Comparison of ENCODE assay signal across 13 mouse cellular contexts in the genomic region with DNA sequence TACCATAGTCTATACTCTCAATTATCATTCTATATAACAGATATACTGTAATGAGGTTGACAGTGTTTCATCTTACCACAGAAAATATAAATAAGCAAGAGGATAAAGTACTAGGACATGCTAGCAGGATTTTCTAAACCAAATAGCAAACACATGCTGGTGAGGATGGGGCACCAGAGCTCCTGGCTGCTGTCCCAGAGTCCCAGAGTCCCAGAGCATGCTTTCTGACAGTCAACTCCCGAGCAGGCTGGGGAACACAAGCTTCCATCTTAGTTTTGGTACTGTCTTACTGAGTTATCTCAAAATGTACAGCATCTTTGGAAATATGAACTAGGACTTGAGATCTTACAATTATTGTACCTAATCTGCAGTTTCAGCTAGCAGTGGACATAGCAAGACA. TPM values are rescaled to one million over a fixed set of nuclear protein-coding genes. Genes with fewer than 3 reads are reported as not detected.
DNase-seq lines count a peak whose midpoint lies in the region; ATAC-seq and TF ChIP-seq lines count a peak whose summit lies in the region.
"Had no signal": no experiment of that assay in that cellular context is flagged by ENCODE, and none has a peak within 500 bp of the region (broad histone marks: within the 10 kb centered on the region; RNA-seq: fewer than 3 reads in every experiment).

No protein-coding gene starts in this region.

- peak; percentile 49; the same call in 1 of the 2 replicates for ATAC-seq in forebrain, embryonic 15.5 days (replicated peaks)
- no peak for ATAC-seq in embryonic facial prominence, embryonic 14.5 days (ENCODE audit: low read depth)

- no peak for DNase-seq in forebrain, embryonic 10.5 days (ENCODE audit: extremely low spot score, low spot score)
- no peak for DNase-seq in layer of hippocampus, adult 2 months (ENCODE audit: low spot score in 2 of 2)
- DNase-seq in layer of hippocampus, adult 9-11 months: no peak
- peak; percentile 26 for DNase-seq in adrenal gland, postnatal 25 days
- peak; percentile 76 for DNase-seq in embryonic facial prominence, embryonic 14.5 days (ENCODE audit: low spot score)
- no peak for DNase-seq in ovary, postnatal 14 days (ENCODE audit: low spot score)
- no peak for DNase-seq in kidney, adult 9 months
- DNase-seq: kidney, adult 2 months; thymus, postnatal 14 days had no signal

- no peaks in the 10 kb centered on the region for H3K9me3 ChIP-seq in forebrain, embryonic 15.5 days
- H3K9me3 ChIP-seq in forebrain, embryonic 10.5 days: no peaks in the 10 kb centered on the region
- H3K9me3 ChIP-seq in embryonic facial prominence, embryonic 14.5 days (ENCODE audit: control insufficient read depth, low read length): no peaks in the 10 kb centered on the region
- H3K9me3 ChIP-seq: limb, embryonic 12.5 days; megakaryocyte, embryonic 14.5 days had no signal

- H3K27me3 ChIP-seq in forebrain, embryonic 15.5 days: no peaks in the 10 kb centered on the region
- H3K27me3 ChIP-seq in forebrain, embryonic 10.5 days (ENCODE audit: poor library complexity, severe bottlenecking): no peaks in the 10 kb centered on the region
- no peaks in the 10 kb centered on the region for H3K27me3 ChIP-seq in embryonic facial prominence, embryonic 14.5 days (replicated peaks; ENCODE audit: control insufficient read depth, insufficient read depth, low read length)
- H3K27me3 ChIP-seq: CH12.LX; limb, embryonic 12.5 days; megakaryocyte, embryonic 14.5 days had no signal

- no peak overlapping the region for H3K4me2 ChIP-seq in forebrain, embryonic 15.5 days (replicated peaks)
- H3K4me2 ChIP-seq in embryonic facial prominence, embryonic 14.5 days (ENCODE audit: low read depth, low read length): no peak overlapping the region
- H3K4me2 ChIP-seq: limb, embryonic 12.5 days had no signal

- WGBS in forebrain, embryonic 15.5 days: 27% methylated on average over 1 of the region's 1 CpGs
- WGBS in forebrain, embryonic 10.5 days: 86% methylated on average over 1 of the region's 1 CpGs
- 24% methylated on average over 1 of the region's 1 CpGs for WGBS in embryonic facial prominence, embryonic 14.5 days

- no peak overlapping the region for H3K27ac ChIP-seq in forebrain, embryonic 15.5 days (replicated peaks)
- H3K27ac ChIP-seq in forebrain, embryonic 10.5 days: no peak overlapping the region
- peak overlapping the region; percentile 73 for H3K27ac ChIP-seq in layer of hippocampus, adult 2 months
- no peak overlapping the region; the same call in 1 of the 2 replicates for H3K27ac ChIP-seq in embryonic facial prominence, embryonic 14.5 days (replicated peaks; ENCODE audit: low read depth, low read length)
- H3K27ac ChIP-seq: limb, embryonic 12.5 days had no signal

- no peak overlapping the region for H3K4me3 ChIP-seq in forebrain, embryonic 15.5 days
- H3K4me3 ChIP-seq in forebrain, embryonic 10.5 days: no peak overlapping the region
- no peak overlapping the region for H3K4me3 ChIP-seq in layer of hippocampus, adult 2 months
- H3K4me3 ChIP-seq in embryonic facial prominence, embryonic 14.5 days (ENCODE audit: low read depth, low read length): no peak overlapping the region
- H3K4me3 ChIP-seq: limb, embryonic 12.5 days; megakaryocyte, embryonic 14.5 days had no signal

- H3K4me1 ChIP-seq in forebrain, embryonic 15.5 days: peaks cover 17% of the 10 kb centered on the region
- peaks cover 14% of the 10 kb centered on the region for H3K4me1 ChIP-seq in forebrain, embryonic 10.5 days
- peaks cover 10% of the 10 kb centered on the region; the same call in 1 of the 2 replicates for H3K4me1 ChIP-seq in embryonic facial prominence, embryonic 14.5 days (ENCODE audit: control insufficient read depth, insufficient read depth, low read length)
- H3K4me1 ChIP-seq: limb, embryonic 12.5 days had no signal

- no peaks in the 10 kb centered on the region for H3K36me3 ChIP-seq in forebrain, embryonic 15.5 days
- no peaks in the 10 kb centered on the region for H3K36me3 ChIP-seq in forebrain, embryonic 10.5 days (replicated peaks)
- no peaks in the 10 kb centered on the region for H3K36me3 ChIP-seq in embryonic facial prominence, embryonic 14.5 days (ENCODE audit: control insufficient read depth, insufficient read depth, low read length)
- H3K36me3 ChIP-seq: limb, embryonic 12.5 days had no signal

- TF ChIP-seq CTCF in layer of hippocampus, adult 2 months (conservative IDR thresholded peaks at IDR 0.05): no peak

- no peak overlapping the region for H3K9ac ChIP-seq in forebrain, embryonic 15.5 days (replicated peaks)
- H3K9ac ChIP-seq in embryonic facial prominence, embryonic 14.5 days (ENCODE audit: low read depth, low read length): no peak overlapping the region
- H3K9ac ChIP-seq: limb, embryonic 12.5 days had no signal

RNA-seq across cellular contexts. Expression of a gene that starts 14.8 kb away (rescaled TPM):
- polyA plus RNA-seq in forebrain, embryonic 15.5 days (2015; fragmentation: Nextera tagmentation; extraction: Ambion mirVana): 179 and 187 TPM in 2 replicates
- polyA plus RNA-seq in forebrain, embryonic 10.5 days (2016; fragmentation: Nextera tagmentation; extraction: Ambion mirVana): 103 and 104 TPM in 2 replicates
- total RNA-seq in layer of hippocampus, adult 2 months (2021): 100 to 1,000 TPM; 286 to 287 TPM
- 137 and 168 TPM in 2 replicates for total RNA-seq in adrenal gland, postnatal 25 days (2021)
- polyA plus RNA-seq in embryonic facial prominence, embryonic 14.5 days (2014; fragmentation: Nextera tagmentation; extraction: Ambion mirVana): 135 and 138 TPM in 2 replicates

Comparison
In these comparisons a context has a peak if more than half of its experiments do, and no peak if none do; other contexts are left out.
1. DNase-seq: peak in adrenal gland, postnatal 25 days (single experiment) and embryonic facial prominence, embryonic 14.5 days (single experiment); none in forebrain, embryonic 10.5 days (single experiment), layer of hippocampus, adult 2 months (0 of 2), layer of hippocampus, adult 9-11 months (single experiment), ovary, postnatal 14 days (single experiment) and kidney, adult 9 months (single experiment).